Mouse (Mus musculus) neural tube, embryonic 14.5 days (tissue): ENCODE results near the gene Gm16181. TPM values are rescaled to one million over a fixed set of nuclear protein-coding genes. Genes with fewer than 3 reads are reported as not detected.
A peak's percentile ranks its signal among the peaks of the same experiment; 100 is the strongest.

Source experiments
- ATAC-seq: fragments of 200-750 bp; cut with Nextera tagmentation; 2 replicates; pipeline ENCODE4 v1.8.0; 2017; ENCODE audit warnings: low read depth, mild to moderate bottlenecking, moderate TSS enrichment, moderate library complexity
- H3K27ac ChIP-seq: fragments of 300-500 bp; sonication (generic); 2 replicates; pipeline ENCODE4 v1.5.1; 2014; ENCODE audit warnings: low read depth, mild to moderate bottlenecking, control low read depth, low read length, moderate library complexity, mixed read lengths
- H3K27me3 ChIP-seq: fragments of 300-500 bp; sonication (generic); 2 replicates; pipeline ENCODE4 v1.6.1; 2014; ENCODE audit warnings: low read length; ENCODE audit not compliant: control insufficient read depth, insufficient read depth
- H3K36me3 ChIP-seq: fragments of 300-500 bp; sonication (generic); 2 replicates; pipeline ENCODE4 v1.6.1; 2014; ENCODE audit warnings: low read length, mixed read lengths; ENCODE audit not compliant: control insufficient read depth, insufficient read depth
- H3K4me1 ChIP-seq: fragments of 300-500 bp; sonication (generic); 2 replicates; pipeline ENCODE4 v1.6.1; 2014; ENCODE audit warnings: low read length; ENCODE audit not compliant: control insufficient read depth, insufficient read depth
- H3K4me2 ChIP-seq: fragments of 300-500 bp; sonication (generic); 2 replicates; pipeline ENCODE4 v1.6.1; 2014; ENCODE audit warnings: mild to moderate bottlenecking, low read depth, low read length, control low read depth
- H3K4me3 ChIP-seq: fragments of 300-500 bp; sonication (generic); 2 replicates; pipeline ENCODE4 v1.5.1; 2014; ENCODE audit warnings: low read depth, low read length, control low read depth, mixed read lengths
- H3K9ac ChIP-seq: fragments of 300-500 bp; sonication (generic); replicated peaks from 2 replicates; pipeline ENCODE4 v1.6.1; 2014; ENCODE audit warnings: low read depth, mild to moderate bottlenecking, control low read depth, low read length, mixed read lengths
- H3K9me3 ChIP-seq: fragments of 300-500 bp; sonication (generic); 2 replicates; pipeline ENCODE4 v1.6.1; 2016; ENCODE audit warnings: low read length; ENCODE audit not compliant: control insufficient read depth
- WGBS: fragments of 180-500 bp; shearing (Covaris S2); extraction: QIAGEN DNeasy Blood & Tissue Kit; methylation state at CpG from one replicate; pipeline ENCODE4 v1.1.7; 2014; 5-methylcytosine and 5-hydroxymethylcytosine counted together
- polyA plus RNA-seq: library from polyadenylated mRNA; unstranded; fragments of >200 nt; fragmentation: Nextera tagmentation; extraction: Ambion mirVana; gene quantifications from 2 replicates; pipeline ENCODE4 v1.2.1, GENCODE M21; 2014

Gm16181 gene
- polyA plus RNA-seq, 1 experiment from 2014 or later, result 0.44 TPM

GRCm38 (mm10) chr17:35185639-35186611 lies 34.7 kb upstream of the Gm16181 start:
- peak overlapping the region; percentile 49 for H3K4me2 ChIP-seq
- no peaks in the 10 kb centered on the region for H3K4me1 ChIP-seq
- H3K27me3 ChIP-seq, result no peaks in the 10 kb centered on the region
- peak overlapping the region; percentile 19 for H3K4me3 ChIP-seq
- ATAC-seq, result peak; percentile 44
- no peaks in the 10 kb centered on the region for H3K9me3 ChIP-seq
- no peaks in the 10 kb centered on the region for H3K36me3 ChIP-seq
- H3K9ac ChIP-seq, result peak overlapping the region; percentile 13; the same call in 1 of the 2 replicates
- 0 out of 2 replicates have a peak overlapping the region, but pooled peaks have one; percentile 34 for H3K27ac ChIP-seq
- WGBS, result 4% methylated on average over 18 of the region's 18 CpGs

GRCm38 (mm10) chr17:35186681-35187080 lies 34.0 kb upstream of the Gm16181 start:
- no peak overlapping the region for H3K27ac ChIP-seq
- 0 out of 2 replicates have a peak overlapping the region, but pooled peaks have one; percentile 13 for H3K9ac ChIP-seq
- H3K4me3 ChIP-seq, result peak overlapping the region; percentile 19; the same call in 1 of the 2 replicates
- no peaks in the 10 kb centered on the region for H3K27me3 ChIP-seq
- peak overlapping the region; percentile 49; the same call in 1 of the 2 replicates for H3K4me2 ChIP-seq
- H3K36me3 ChIP-seq, result no peaks in the 10 kb centered on the region
- WGBS, result 2% methylated on average over 4 of the region's 4 CpGs
- ATAC-seq, result no peak
- no peaks in the 10 kb centered on the region for H3K9me3 ChIP-seq
- no peaks in the 10 kb centered on the region for H3K4me1 ChIP-seq

GRCm38 (mm10) chr17:35187345-35187744 lies 33.3 kb upstream of the Gm16181 start:
- H3K4me3 ChIP-seq, result no peak overlapping the region
- no peaks in the 10 kb centered on the region for H3K27me3 ChIP-seq
- no peak for ATAC-seq
- H3K4me1 ChIP-seq, result no peaks in the 10 kb centered on the region
- H3K9me3 ChIP-seq, result no peaks in the 10 kb centered on the region
- no peaks in the 10 kb centered on the region for H3K36me3 ChIP-seq
- H3K9ac ChIP-seq, result no peak overlapping the region
- H3K4me2 ChIP-seq, result no peak overlapping the region
- 82% methylated on average over 4 of the region's 4 CpGs for WGBS
- H3K27ac ChIP-seq, result no peak overlapping the region

- no peak within 1 kb of the TSS for H3K4me3 ChIP-seq
- no peaks in the 10 kb centered on the region for H3K27me3 ChIP-seq
- H3K4me1 ChIP-seq, result no peaks in the 10 kb centered on the region
- H3K9me3 ChIP-seq, result no peaks in the 10 kb centered on the region
- no peak within 1 kb of the TSS for H3K4me2 ChIP-seq
- no peak within 1 kb of the TSS for H3K9ac ChIP-seq
- 76% methylated on average over 7 of the region's 7 CpGs for WGBS
- ATAC-seq, result no peak
- no peaks in the 10 kb centered on the region for H3K36me3 ChIP-seq
- H3K27ac ChIP-seq, result no peak within 1 kb of the TSS
These were observed 32.5 kb upstream of the Gm16181 start, which contains the start of gene Lst1 for GRCm38 (mm10) chr17:35187959-35188610. Lst1 (minus strand) TSS chr17:35188439.

GRCm38 (mm10) chr17:35189186-35189585 lies 31.4 kb upstream of the Gm16181 start:
- Histone ChIP-seq H3K4me1 (no peaks in the 10 kb centered on the region), H3K4me3 (no peak overlapping the region), H3K4me2 (no peak overlapping the region), H3K9me3 (no peaks in the 10 kb centered on the region), H3K27ac (no peak overlapping the region), H3K36me3 (no peaks in the 10 kb centered on the region), H3K27me3 (no peaks in the 10 kb centered on the region), H3K9ac (no peak overlapping the region)
- 63% methylated on average over 1 of the region's 1 CpGs for WGBS
- ATAC-seq, result no peak

- no peaks in the 10 kb centered on the region for H3K4me1 ChIP-seq
- 77% methylated on average over 4 of the region's 4 CpGs for WGBS
- H3K27ac ChIP-seq, result no peak overlapping the region
- no peak overlapping the region for H3K4me2 ChIP-seq
- H3K36me3 ChIP-seq, result no peaks in the 10 kb centered on the region
- no peak overlapping the region for H3K4me3 ChIP-seq
- H3K27me3 ChIP-seq, result peaks cover 8% of the 10 kb centered on the region
- no peaks in the 10 kb centered on the region for H3K9me3 ChIP-seq
- no peak for ATAC-seq
- no peak overlapping the region for H3K9ac ChIP-seq
These were observed 30.5 kb upstream of the Gm16181 start for GRCm38 (mm10) chr17:35190096-35190495.

GRCm38 (mm10) chr17:35191723-35192122 lies 28.9 kb upstream of the Gm16181 start:
- H3K9ac ChIP-seq, result no peak overlapping the region
- peaks cover 22% of the 10 kb centered on the region for H3K27me3 ChIP-seq
- H3K4me2 ChIP-seq, result no peak overlapping the region
- 74% methylated on average over 2 of the region's 2 CpGs for WGBS
- H3K4me3 ChIP-seq, result no peak overlapping the region
- H3K27ac ChIP-seq, result no peak overlapping the region
- H3K36me3 ChIP-seq, result no peaks in the 10 kb centered on the region
- ATAC-seq, result no peak
- H3K9me3 ChIP-seq, result no peaks in the 10 kb centered on the region
- H3K4me1 ChIP-seq, result peaks cover 4% of the 10 kb centered on the region; the same call in 1 of the 2 replicates

- Histone ChIP-seq H3K27ac (no peak overlapping the region), H3K4me2 (no peak overlapping the region), H3K4me3 (no peak overlapping the region), H3K9ac (no peak overlapping the region), H3K9me3 (no peaks in the 10 kb centered on the region), H3K36me3 (no peaks in the 10 kb centered on the region), H3K27me3 (peaks cover 22% of the 10 kb centered on the region), H3K4me1 (peaks cover 4% of the 10 kb centered on the region; the same call in 1 of the 2 replicates)
- WGBS, result 85% methylated on average over 5 of the region's 5 CpGs
- no peak for ATAC-seq
These were observed 27.7 kb upstream of the Gm16181 start for GRCm38 (mm10) chr17:35192924-35193323.
